Mouse (Mus musculus): ENCODE measurements around the gene Gm9780. TPM values are rescaled to one million over a fixed set of nuclear protein-coding genes. Genes with fewer than 3 reads are reported as not detected.
"Not testable (repeated sequence)": the region's sequence is repeated elsewhere in the genome, so short reads cannot be mapped to it uniquely, and the experiment has no call there.

Gm9780 gene
- total RNA-seq (2021): 10 to 100 TPM; 32.2 to 33.7 TPM

DNA sequence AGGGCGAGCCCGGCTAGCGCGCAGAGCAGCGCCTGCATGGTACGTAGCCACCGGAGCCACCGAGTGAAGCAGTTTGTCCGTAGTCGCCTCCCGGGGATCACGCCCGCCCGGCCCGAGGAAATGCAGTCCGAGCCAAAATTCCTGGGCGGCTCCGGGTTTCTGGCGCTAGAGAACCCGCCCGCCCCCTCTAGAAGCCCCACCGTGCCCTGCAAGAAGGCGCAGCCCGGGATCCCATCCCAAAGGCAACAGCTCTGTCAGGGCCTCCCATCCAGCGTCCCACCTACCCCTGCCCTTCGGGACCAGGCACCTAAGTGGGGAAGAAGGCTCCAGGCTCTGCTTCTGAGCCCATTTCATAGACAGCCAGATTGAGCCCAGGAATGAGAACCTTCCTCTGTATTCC is at the start of gene Gm9780:
TSS of gene Gm9780 (minus strand) at position 101 of the 400 bp plus-strand sequence.
- DNase-seq; intact Hi-C loops (cut with DNase I): not testable (repeated sequence)

DNA sequence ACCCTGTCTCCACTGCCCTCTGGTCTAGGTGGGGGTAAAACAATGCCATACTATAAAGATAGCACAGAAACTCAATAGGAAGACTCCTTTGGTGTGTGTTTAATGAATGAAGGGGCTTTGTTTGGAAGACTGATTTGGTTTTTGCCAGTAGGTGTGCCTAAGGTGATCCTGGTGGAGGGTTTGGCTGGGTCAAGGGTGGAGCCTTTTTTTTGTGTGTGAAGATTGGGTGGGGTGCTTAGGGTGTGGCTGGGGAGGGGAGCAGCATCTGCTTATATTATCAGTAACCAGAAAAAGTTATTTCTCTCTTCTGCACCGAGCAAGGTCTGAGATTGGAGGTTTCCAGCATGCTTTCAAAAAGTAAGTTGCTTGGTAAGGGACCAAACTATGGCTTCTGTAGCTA is 39.5 kb upstream of the Gm9780 start, which contains the start of gene Cphx3:
TSS of gene Cphx3 (plus strand) at position 301 of the 400 bp plus-strand sequence.
- intact Hi-C loops (cut with DNase I); DNase-seq: not testable (repeated sequence)

DNA sequence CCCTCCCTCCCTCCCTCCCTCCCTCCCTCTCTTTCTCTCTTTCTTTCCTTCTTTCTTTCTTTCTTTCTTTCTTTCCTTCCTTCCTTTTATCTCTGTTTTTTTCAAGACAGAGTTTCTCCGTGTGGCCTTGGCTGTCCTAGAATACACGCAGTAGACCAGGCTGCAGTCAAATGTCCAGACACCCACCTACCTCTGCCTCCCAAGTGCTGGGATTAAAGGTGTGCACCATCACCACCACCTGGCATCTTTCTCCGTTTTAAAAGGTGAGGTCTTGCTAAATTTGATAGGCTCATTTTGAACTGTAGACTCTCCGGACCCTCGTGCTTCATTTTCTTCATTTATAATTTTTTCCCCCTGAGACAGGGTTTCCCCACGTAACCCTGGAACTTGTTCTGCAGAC is 38.7 kb upstream of the Gm9780 start, which contains the start of gene Cphx2:
TSS of gene Cphx2 (plus strand) at position 301 of the 400 bp plus-strand sequence.
- intact Hi-C loops (cut with DNase I); DNase-seq: not testable (repeated sequence)

DNA sequence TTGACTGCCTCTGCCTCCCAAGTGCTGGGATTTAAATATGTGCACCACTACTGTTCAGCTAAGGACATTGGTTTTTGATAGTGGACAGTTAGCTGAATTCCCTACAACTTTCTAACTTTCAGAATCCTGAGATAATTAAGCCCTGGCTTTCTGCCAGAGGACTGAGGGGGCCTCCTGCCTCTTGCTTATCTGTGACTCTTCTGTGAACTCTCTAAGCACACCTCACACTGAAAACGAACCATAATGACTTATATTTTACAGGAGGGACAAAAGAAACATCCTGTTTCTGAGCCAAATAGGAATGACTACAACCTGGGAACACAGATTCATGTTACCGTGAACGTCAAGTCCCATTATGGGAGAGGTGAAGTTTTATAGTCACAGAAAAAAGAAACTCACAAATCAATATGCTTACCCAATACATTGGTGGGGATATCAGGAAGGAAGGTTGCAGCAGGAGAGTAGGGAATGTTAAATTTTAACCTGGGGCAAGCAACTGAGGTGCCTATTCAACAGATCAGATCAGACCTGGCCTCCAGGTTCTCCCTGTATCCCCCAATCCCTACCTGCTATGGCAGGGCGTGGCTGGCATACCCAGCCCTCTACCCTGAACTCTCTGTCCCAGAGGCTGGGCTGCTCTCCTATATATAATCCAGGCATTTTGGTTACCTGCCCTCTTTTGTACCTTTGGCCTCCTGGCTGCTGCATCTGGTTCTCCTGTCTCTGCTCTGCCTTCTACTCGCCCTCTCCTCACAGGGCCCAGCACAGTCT is 34.3 kb upstream of the Gm9780 start:
- intact Hi-C loops (cut with DNase I); DNase-seq: not testable (repeated sequence)

DNA sequence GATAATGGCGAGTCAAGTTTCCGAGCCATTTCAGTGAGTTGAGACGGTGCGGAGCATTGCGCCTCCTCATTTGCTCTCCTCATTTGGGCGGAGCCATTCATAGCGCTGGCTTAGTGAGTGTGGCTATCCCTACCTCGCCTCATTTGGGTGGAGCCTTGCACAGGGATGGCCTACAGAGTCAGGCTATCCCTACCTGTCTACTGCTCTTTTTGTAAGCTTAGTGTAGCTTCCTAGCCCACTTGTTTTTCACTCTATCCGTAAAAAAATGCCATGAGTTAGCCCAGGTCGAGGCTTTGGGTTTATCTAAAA is 24.8 kb upstream of the Gm9780 start, which contains the start of gene Tmem254c:
TSS of gene Tmem254c (minus strand) at position 31 of the 309 bp plus-strand sequence.
- intact Hi-C loops (cut with DNase I); DNase-seq: not testable (repeated sequence)

DNA sequence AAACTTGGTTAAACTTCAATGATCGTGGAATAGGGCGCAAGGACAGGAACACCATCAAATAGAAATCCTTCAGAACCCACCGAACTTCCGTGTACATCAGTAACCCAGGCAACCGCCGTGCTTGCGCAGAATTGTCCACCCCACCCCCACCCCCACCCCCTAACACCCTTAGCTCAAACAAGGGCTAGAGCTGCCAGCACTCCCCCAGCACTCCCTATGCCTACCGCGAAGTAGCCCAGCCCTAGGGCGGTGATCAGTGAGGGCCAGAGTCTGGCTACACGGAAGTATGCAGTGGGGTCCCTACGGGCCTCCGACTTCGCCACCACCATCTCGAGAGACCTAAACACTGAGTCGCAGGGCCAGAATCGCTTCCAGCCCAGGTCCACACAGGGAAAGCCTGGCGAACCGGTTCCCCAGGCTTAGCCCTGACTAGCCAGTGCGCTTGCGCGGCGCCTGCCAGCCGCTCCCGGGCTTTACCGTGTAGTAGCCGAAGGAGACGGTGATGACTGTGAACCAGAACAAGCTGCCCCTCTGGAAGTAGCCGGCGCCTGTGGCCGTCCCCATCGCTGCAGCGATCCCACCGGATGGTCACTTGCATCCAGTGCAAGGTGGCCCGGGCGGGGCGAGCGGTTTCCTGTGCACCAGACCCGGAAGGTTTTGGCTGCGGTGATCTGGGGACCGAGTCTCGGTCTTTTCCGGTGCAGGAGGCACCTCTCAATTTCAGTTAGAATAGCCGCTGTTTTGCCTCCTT is 24.2 kb upstream of the Gm9780 start:
- DNase-seq; intact Hi-C loops (cut with DNase I): not testable (repeated sequence)

DNA sequence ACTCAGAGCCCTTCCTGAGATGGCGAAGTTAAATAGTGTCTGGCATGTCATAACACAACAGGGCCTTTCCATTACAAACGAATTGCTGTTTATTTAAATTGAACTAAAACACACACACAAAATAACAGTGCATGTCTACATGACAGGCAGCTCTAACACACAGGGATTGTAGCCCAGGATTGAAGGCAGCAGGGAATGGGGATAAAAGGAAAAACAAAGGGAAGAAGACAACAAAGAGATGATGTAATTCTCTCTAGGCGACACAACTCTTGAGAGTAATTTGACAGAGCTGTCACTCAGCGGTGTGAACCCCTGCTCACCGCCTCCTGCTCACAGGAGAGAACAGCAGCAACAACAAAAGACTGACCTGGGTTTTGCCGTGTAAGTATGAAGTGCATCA is 16.9 kb upstream of the Gm9780 start:
- intact Hi-C loops (cut with DNase I); DNase-seq: not testable (repeated sequence)

DNA sequence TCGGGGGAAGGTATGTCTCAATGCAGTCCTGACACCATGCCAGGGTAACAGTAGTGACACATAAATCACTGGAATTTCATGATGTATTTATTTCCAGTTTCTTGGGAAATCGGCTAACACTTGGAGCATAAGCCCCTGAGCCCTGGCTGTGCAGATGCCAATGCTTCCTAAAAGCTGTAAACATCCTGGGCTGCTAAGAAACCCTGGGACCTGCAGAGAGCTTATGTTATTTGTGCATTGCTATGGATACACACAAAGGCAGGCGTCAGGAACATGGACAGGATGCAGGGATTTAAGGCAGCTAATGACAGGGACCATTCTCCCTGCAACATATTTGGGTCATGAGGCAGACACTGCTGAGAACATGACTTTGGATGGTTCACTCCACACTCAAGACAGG is 15.7 kb upstream of the Gm9780 start:
- DNase-seq; intact Hi-C loops (cut with DNase I): not testable (repeated sequence)

DNA sequence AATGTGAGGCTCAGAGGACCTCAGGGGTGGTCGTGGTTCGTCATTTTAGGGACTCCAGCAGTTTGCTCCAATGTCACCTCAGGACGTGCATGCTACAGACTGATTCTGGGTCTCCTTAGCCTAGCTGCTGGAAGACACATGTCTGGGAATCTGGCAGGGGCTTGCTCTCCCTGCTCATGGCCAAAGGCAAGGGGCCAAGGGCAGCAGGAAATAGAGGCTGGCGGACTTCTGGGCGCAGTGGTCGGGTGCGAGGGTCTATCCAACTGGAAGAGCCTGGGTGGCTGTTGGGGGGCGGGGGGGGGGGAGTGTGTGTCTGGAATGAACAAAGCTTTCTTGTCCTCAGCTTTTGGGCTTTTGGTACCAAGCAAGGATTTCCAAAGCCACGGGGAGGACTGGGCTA is 6.3 kb upstream of the Gm9780 start:
- intact Hi-C loops (cut with DNase I): not testable (repeated sequence)

DNA sequence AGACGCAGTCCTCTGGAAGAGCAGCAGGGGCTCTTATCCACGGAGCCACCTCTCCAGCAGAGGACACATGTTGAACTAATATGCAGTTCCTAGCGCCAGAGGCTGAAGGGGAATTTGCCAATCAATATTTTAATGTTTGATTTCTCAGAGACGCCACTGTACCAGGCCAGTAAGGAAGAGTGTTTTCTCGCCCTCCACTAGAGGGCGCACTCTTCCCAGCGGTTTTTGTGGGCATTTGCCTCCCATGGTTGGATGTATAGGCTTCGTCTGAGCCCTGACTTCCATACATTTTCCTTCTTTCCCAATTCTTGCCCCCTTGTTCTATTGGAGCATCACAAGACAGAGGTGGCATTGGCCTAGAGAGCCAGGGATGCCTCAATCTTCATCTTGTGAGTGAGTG is 4.5 kb upstream of the Gm9780 start:
- DNase-seq; intact Hi-C loops (cut with DNase I): not testable (repeated sequence)

More for the DNA sequence above, 6.3 kb upstream of the Gm9780 start:
- not testable (repeated sequence) for DNase-seq

DNA sequence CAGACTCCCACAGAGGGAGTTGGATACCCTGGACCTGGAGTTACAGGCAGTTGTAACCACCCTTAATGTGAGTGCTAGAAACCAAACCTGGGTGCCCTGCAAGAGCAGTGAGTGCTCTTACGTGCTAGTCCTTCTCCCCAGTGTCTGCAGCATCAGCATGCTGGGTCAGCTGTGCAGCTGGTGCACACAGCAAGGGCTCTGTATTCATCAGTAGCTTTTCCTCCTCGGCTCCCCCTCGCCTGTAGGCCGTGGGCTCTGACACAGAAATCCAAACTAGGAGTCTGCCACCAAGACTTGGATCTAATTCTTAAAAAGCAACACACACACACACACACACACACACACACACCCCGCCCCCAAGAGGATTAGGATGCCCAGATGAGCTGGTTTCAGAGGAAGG is 2.5 kb upstream of the Gm9780 start:
- intact Hi-C loops (cut with DNase I); DNase-seq: not testable (repeated sequence)

DNA sequence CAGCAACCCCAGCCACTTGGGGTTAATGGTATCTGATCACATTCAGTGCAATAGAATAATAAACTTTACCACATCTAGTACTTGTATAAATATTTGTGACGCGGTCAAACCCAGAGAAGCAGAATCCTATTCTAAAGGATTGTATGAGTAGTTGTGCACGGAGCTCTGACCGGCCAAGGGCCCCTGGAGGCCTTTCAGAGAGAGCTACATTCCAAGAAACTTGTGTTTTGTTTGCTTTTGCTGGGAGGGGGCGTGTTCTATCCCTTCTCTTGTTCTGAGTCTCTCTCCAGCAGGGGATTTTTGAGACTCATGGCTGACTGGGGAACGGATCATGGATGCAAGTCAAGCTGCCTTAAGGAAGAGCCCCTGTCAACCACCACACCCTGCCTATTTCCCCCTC is 7.1 kb downstream of the Gm9780 start:
- intact Hi-C loops (cut with DNase I); DNase-seq: not testable (repeated sequence)

DNA sequence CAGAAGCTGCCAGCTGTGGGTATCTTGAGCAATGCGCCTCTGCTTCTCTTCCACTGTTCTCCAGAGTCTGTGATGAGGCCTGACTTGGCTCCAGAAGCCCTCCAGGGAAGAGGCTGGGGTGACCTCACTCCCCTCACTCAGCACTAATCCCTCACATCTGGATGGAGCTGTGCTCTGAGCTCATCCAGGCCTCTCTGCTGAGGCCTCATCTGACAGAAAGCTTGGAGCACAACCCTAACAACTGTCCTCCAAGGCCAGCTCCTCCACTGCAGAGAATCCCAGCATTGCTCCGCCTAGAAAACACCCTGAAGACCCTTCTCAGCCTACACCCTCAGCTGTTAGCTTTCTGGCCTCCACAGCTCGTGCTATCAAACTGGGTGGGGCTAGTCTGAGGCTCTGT is 8.1 kb downstream of the Gm9780 start:
- DNase-seq; intact Hi-C loops (cut with DNase I): not testable (repeated sequence)

DNA sequence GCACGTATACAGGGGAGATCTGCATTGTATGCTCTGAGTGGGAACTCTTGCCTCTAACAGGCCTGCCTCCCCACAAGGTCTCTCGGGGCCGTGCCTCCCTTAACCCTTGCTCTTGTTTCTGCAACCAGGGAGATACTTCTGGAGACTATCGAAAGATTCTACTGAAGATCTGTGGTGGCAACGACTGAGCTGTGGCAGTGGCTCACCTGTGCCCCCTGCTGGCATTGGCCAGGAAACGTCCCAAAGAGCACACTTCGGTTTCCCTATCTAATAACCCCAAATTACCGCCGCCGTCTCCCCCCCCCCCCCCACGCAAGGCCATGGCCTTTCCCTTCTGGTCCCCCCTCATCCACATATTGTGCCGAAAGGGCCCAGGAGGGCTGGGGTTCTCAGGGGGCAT is 16.9 kb downstream of the Gm9780 start:
- DNase-seq; intact Hi-C loops (cut with DNase I): not testable (repeated sequence)

DNA sequence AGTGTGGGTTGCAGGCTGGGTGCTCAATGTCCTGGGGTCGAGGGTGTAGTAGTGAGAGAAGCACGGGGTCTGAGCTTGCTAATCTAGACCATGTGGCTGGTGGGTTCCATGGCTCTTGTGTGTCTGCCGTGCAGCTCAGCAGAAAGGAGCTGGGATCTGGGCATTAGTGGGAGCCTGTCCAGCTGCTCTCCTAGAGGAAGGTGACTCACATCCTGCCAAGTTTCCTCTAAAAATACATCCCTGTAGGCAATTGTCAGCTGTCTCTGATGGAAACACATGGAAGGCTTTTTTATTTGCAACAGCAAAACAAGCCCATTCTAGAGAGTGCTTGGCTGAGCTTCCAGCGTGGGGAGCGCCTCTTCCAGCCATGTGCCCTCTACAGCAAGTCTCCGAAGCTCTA is 19.7 kb downstream of the Gm9780 start:
- intact Hi-C loops (cut with DNase I); DNase-seq: not testable (repeated sequence)

DNA sequence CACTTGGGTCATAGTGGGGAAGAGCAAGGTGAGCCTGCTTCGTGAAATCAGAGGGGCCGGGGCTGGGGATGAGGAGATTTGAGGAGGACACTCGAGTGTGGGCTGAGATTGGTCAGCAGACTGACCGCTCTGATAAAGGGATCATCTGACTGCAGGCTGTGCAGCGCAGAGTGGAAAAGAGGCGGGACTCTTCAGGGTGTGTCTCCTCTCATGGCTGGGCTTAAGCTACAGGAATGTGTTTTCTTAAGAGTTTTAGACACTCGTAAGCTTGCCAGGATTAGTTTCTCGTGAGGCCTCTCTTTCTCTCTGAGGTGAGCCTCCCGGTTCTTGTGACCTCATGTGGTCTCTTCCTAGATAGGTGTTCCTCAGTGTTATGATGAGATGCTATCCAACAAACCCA is 21.0 kb downstream of the Gm9780 start:
- DNase-seq; intact Hi-C loops (cut with DNase I): not testable (repeated sequence)

DNA sequence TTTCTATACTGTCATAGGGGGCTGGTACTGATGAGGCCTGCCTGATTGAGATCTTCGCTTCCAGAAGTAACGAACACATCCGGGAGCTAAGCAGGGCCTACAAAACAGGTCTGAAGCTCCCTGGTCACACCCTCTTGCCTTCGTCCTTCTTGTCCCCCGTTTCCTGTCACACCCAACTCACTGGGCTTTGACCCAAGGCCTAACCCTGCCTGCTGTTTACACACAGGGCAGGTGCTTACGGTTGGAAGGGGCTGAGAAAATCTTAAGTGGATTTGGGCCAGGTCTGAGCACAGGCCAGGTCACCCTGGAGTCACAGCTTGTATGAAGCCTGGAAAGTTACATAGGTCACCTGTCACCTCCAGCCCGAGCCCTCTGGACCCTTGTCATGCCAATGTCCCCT is 26.1 kb downstream of the Gm9780 start:
- DNase-seq; intact Hi-C loops (cut with DNase I): not testable (repeated sequence)

DNA sequence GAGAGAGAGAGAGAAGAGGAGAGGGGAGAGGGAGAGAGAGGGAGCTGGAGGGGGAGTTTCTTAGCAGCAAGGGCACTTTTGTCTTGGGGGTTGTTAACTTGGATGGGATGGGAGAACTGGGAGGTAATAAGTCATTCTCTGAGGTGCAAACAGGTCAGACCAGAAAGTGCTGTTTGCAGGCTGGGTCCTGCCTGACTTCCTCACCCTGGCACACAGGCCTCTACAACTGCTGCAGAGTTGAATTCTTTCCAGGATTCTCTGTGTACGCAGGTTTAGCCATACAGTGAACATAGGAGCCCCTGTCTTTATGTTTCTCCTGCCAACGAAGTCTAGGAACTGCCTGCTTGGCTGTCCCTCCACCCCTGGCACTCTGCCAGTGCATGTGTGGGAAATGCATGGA is 35.0 kb downstream of the Gm9780 start:
- DNase-seq; intact Hi-C loops (cut with DNase I): not testable (repeated sequence)

DNA sequence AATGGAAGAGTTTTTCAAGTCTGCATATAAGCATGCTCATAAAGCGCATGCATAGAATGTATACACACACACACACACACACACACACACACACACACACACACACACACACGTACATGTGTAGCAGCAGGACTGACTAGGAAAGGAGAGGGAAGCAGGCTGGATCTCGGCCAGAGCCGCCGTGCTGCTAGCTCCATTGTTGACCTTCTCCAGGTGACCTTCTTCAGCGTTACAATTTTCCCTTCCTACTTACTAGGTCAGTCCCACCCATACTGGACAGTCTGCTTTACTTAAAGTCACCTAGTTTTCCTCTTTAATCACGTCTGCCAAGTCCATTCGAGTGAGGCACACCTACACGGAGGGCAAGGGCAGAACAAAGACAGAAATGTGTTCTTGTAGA is 60.6 kb downstream of the Gm9780 start:
- DNase-seq: peak; percentile 32 to 37
- intact Hi-C loops (cut with DNase I): not testable (repeated sequence)

DNA sequence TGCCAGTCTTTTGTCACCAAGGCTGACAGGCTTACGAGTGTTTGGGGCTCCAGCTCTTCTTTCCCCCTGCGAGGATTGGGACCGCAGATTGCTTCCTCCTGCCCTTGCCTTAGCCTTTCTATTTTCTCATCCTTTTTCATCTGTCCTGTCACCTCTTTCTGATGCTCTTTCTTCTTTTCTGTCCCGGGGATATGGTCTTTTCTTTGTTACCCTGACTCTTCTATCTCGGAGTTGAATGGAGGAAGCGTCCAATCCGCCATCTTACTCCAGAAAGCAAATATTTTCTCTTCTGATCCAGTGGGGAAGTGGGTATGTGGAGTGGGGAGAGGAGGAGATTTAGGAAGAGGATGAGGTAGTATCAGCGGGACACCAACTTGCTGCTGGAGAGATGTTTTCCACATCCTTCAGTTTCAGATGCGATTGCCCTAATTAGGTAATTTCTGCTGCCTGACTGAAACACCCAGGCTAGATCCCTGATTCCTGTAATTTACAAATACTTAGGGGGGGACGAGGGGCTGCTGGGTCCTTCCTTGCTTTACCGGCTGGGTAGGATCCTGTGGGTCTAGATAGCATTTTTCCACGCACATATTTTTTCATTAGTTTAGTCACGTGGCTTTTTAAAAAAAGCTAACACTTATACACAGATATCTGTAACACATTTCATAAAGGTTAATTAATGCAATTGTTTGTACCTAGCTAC is 63.1 kb downstream of the Gm9780 start:
- peak; percentile 2 to 6 for DNase-seq
- intact Hi-C loops (cut with DNase I): not testable (repeated sequence)

All from heart, postnatal 10 days (tissue).